Mouse (Mus musculus) gonadal fat pad, adult 2 months (tissue): Measurements from ENCODE around the gene Uchl4. TPM values are rescaled to one million over a fixed set of nuclear protein-coding genes. Genes with fewer than 3 reads are reported as not detected.
"Not testable (repeated sequence)": the region's sequence is repeated elsewhere in the genome, so short reads cannot be mapped to it uniquely, and the experiment has no call there.

ENCODE experiments used
- DNase-seq: peaks from one replicate; pipeline ENCODE4 v3.0.0-alpha.2; 2012; ENCODE audit warnings: low read depth
- polyA plus RNA-seq: library from polyadenylated mRNA; depleted of rRNA; stranded (reverse); fragments of >200 nt; gene quantifications from 2 replicates; pipeline ENCODE4 v1.2.3, GENCODE M21; 2012; rRNA removed

The Uchl4 gene
- polyA plus RNA-seq, result 0.18 TPM in 1 of 2 replicates, not detected in the other

GRCm38 (mm10) chr9:64234768-64235435, at the start of gene Uchl4:
Uchl4 (plus strand) TSS chr9:64235201.
- DNase-seq, result no peak

- DNase-seq, result no peak
These were observed 41.1 kb upstream of the Uchl4 start for GRCm38 (mm10) chr9:64193879-64194278.

GRCm38 (mm10) chr9:64195554-64195953, 39.4 kb upstream of the Uchl4 start:
- DNase-seq, result no peak

GRCm38 (mm10) chr9:64197524-64197923, 37.5 kb upstream of the Uchl4 start:
- no peak for DNase-seq

- DNase-seq, result no peak
These were observed 36.8 kb upstream of the Uchl4 start for GRCm38 (mm10) chr9:64198068-64198762.

- DNase-seq, result not testable (repeated sequence)
These were observed 36.1 kb upstream of the Uchl4 start for GRCm38 (mm10) chr9:64198763-64199418.

- no peak for DNase-seq
These were observed 35.1 kb upstream of the Uchl4 start for GRCm38 (mm10) chr9:64199897-64200296.

- DNase-seq, result no peak
These were observed 32.7 kb upstream of the Uchl4 start for GRCm38 (mm10) chr9:64202331-64202730.

GRCm38 (mm10) chr9:64202866-64203265, 32.1 kb upstream of the Uchl4 start:
- DNase-seq, result no peak

- no peak for DNase-seq
These were observed 27.4 kb upstream of the Uchl4 start for GRCm38 (mm10) chr9:64207509-64208084.

GRCm38 (mm10) chr9:64214452-64214851, 20.5 kb upstream of the Uchl4 start:
- DNase-seq, result no peak

- DNase-seq, result no peak
These were observed 18.9 kb upstream of the Uchl4 start for GRCm38 (mm10) chr9:64216090-64216489.

GRCm38 (mm10) chr9:64216641-64217040, 18.4 kb upstream of the Uchl4 start:
- no peak for DNase-seq

GRCm38 (mm10) chr9:64217887-64218286, 17.1 kb upstream of the Uchl4 start:
- DNase-seq, result no peak

- no peak for DNase-seq
These were observed 15.7 kb upstream of the Uchl4 start for GRCm38 (mm10) chr9:64219305-64219704.

- no peak for DNase-seq
These were observed 15.1 kb upstream of the Uchl4 start for GRCm38 (mm10) chr9:64219772-64220420.

- no peak for DNase-seq
These were observed 14.4 kb upstream of the Uchl4 start for GRCm38 (mm10) chr9:64220603-64221002.

- no peak for DNase-seq
These were observed 13.5 kb upstream of the Uchl4 start for GRCm38 (mm10) chr9:64221480-64221879.

GRCm38 (mm10) chr9:64222098-64222497, 12.9 kb upstream of the Uchl4 start:
- DNase-seq, result no peak

- DNase-seq, result no peak
These were observed 9.2 kb upstream of the Uchl4 start for GRCm38 (mm10) chr9:64225805-64226204.

GRCm38 (mm10) chr9:64227736-64228135, 7.3 kb upstream of the Uchl4 start:
- no peak for DNase-seq

- DNase-seq, result no peak
These were observed 6.0 kb upstream of the Uchl4 start for GRCm38 (mm10) chr9:64228972-64229371.
